Mouse (Mus musculus) forebrain, embryonic 12.5 days (tissue): ENCODE results near the gene Cd4. TPM values are rescaled to one million over a fixed set of nuclear protein-coding genes. Genes with fewer than 3 reads are reported as not detected.

Source experiments
- ATAC-seq: fragments of 200-750 bp; cut with Nextera tagmentation; 2 replicates; pipeline ENCODE4 v1.8.0; 2017; ENCODE audit warnings: moderate TSS enrichment; ENCODE audit not compliant: low FRiP score
- H3K27ac ChIP-seq: fragments of 300-500 bp; sonication (generic); 2 replicates; pipeline ENCODE4 v1.5.1; 2016; ENCODE audit warnings: mild to moderate bottlenecking
- H3K27me3 ChIP-seq: fragments of 300-500 bp; sonication (generic); 2 replicates; pipeline ENCODE4 v1.6.1; 2016; ENCODE audit warnings: mild to moderate bottlenecking
- H3K36me3 ChIP-seq: fragments of 300-500 bp; sonication (generic); replicated peaks from 2 replicates; pipeline ENCODE4 v1.6.1; 2016; ENCODE audit warnings: mild to moderate bottlenecking
- H3K4me1 ChIP-seq: fragments of 300-500 bp; sonication (generic); 2 replicates; pipeline ENCODE4 v1.6.1; 2016
- H3K4me2 ChIP-seq: fragments of 300-500 bp; sonication (generic); 2 replicates; pipeline ENCODE4 v1.6.1; 2016; ENCODE audit warnings: mild to moderate bottlenecking, moderate library complexity
- H3K4me3 ChIP-seq: fragments of 300-500 bp; sonication (generic); replicated peaks from 2 replicates; pipeline ENCODE4 v1.5.1; 2016; ENCODE audit warnings: mild to moderate bottlenecking
- H3K9ac ChIP-seq: fragments of 300-500 bp; sonication (generic); 2 replicates; pipeline ENCODE4 v1.6.1; 2016; ENCODE audit warnings: mild to moderate bottlenecking
- H3K9me3 ChIP-seq: fragments of 300-500 bp; sonication (generic); 2 replicates; pipeline ENCODE4 v1.6.1; 2016
- WGBS: fragments of 180-500 bp; shearing (Covaris S2); methylation state at CpG from one replicate; pipeline ENCODE4 v1.1.7; 2016; 5-methylcytosine and 5-hydroxymethylcytosine counted together
- polyA plus RNA-seq: library from polyadenylated mRNA; unstranded; fragments of >200 nt; fragmentation: Nextera tagmentation; extraction: Ambion mirVana; gene quantifications from 2 replicates; pipeline ENCODE4 v1.2.1, GENCODE M21; 2016

Gene Cd4
- polyA plus RNA-seq, 1 experiment from 2014 or later, result 0.14 TPM

GRCm38 (mm10) chr6:124920318-124921085, 32.5 kb upstream of the Cd4 start:
- 24% methylated on average over 9 of the region's 9 CpGs for WGBS
- H3K4me1 ChIP-seq, result peaks cover 50% of the 10 kb centered on the region
- no peaks in the 10 kb centered on the region for H3K27me3 ChIP-seq
- H3K9me3 ChIP-seq, result no peaks in the 10 kb centered on the region
- H3K4me3 ChIP-seq, result peak overlapping the region; percentile 25
- no peak for ATAC-seq
- H3K27ac ChIP-seq, result peak overlapping the region; percentile 100
- peak overlapping the region; percentile 41; the same call in 1 of the 2 replicates for H3K9ac ChIP-seq
- H3K36me3 ChIP-seq, result no peaks in the 10 kb centered on the region
- peak overlapping the region; percentile 100 for H3K4me2 ChIP-seq

DNA sequence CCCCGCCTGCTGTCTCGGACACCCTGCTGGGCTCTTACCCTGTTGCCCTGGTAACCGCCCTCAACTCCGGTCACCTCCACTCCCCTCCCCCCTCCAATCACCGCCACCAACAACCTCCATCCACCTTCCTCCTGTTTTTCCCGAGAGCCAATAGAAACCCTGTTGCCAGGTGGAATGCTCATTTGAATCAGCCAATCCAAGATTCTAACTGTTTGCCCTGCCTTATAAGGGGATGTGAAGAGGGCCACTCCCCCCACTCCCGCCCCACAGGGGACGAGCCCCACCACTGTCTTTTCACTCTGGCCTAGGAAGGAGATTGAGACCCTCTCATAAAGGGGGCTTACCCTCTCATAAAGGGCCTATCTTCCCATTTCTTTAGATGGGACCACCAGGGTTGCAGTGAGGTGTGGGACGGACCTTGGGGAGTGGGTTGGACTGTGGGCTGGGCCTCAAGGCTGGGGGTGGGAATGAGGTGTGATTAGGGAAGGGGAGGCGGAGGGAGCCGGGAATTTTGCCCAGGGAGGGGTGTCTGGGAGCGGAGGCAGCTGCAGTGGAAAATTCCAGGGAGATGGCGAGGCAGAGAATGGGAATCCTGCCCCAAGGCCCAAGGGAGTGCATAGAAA, 31.8 kb upstream of the Cd4 start, which contains the start of gene Ptms:
TSS of gene Ptms (minus strand) at position 409 of the 623 bp plus-strand sequence.
- Histone ChIP-seq H3K9me3 (no peaks in the 10 kb centered on the region), H3K4me2 (peak within 1 kb of the TSS; percentile 100), H3K4me3 (peak within 1 kb of the TSS; percentile 25), H3K36me3 (peaks cover 3% of the 10 kb centered on the region), H3K4me1 (peaks cover 52% of the 10 kb centered on the region), H3K9ac (peak within 1 kb of the TSS; percentile 100; the same call in 1 of the 2 replicates), H3K27ac (peak within 1 kb of the TSS; percentile 100), H3K27me3 (no peaks in the 10 kb centered on the region)
- WGBS, result under 1% methylated on average over 13 of the region's 13 CpGs
- peak; percentile 86 for ATAC-seq

DNA sequence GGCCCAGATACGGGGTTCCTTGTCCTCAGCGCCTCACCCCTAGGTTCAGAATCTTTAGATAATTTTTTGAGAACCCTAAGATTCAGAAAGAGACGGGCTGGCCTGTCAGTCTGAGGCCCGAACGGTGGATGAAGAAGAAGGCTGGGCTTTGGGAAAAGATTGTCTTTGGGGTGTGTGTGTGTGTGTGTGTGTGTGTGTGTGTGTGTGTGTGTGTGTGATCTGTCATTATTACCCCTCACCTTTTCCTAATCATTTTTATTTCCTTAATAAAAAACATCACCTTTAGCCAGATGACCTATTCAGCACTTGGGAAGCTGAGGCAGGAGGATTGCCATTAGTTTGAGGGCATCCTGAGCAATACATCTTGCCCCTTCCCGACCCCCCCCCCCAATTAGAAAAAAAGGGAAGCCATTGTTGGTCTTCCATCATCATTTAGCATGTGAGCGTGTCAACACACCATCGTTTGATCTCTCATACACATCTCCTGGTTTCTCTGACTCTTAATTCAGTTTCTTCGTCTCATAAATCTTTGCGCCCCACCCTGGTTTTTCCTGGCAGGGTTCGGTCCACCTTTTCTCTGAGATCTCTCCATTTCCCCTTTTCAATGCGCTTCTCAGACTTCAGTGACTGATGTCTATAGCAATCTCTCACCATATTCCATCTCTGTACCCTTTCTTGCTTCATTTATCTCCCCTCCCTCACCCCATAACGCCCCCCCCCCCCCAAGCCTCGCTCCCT, 31.0 kb upstream of the Cd4 start:
- Histone ChIP-seq H3K4me1 (peaks cover 60% of the 10 kb centered on the region), H3K4me2 (peak overlapping the region; percentile 100), H3K4me3 (peak overlapping the region; percentile 99), H3K9ac (peak overlapping the region; percentile 100; the same call in 1 of the 2 replicates), H3K36me3 (peaks cover 10% of the 10 kb centered on the region), H3K27me3 (no peaks in the 10 kb centered on the region), H3K9me3 (no peaks in the 10 kb centered on the region), H3K27ac (peak overlapping the region; percentile 100)
- 18% methylated on average over 14 of the region's 14 CpGs for WGBS
- ATAC-seq, result no peak

GRCm38 (mm10) chr6:124918331-124918690, 30.3 kb upstream of the Cd4 start:
- Histone ChIP-seq H3K9me3 (no peaks in the 10 kb centered on the region), H3K36me3 (peaks cover 18% of the 10 kb centered on the region), H3K27me3 (no peaks in the 10 kb centered on the region), H3K4me3 (peak overlapping the region; percentile 99), H3K9ac (peak overlapping the region; percentile 100), H3K4me1 (peaks cover 67% of the 10 kb centered on the region), H3K4me2 (peak overlapping the region; percentile 100), H3K27ac (peak overlapping the region; percentile 100)
- 1% methylated on average over 7 of the region's 7 CpGs for WGBS
- ATAC-seq, result no peak

GRCm38 (mm10) chr6:124917518-124918330, 29.7 kb upstream of the Cd4 start:
- peaks cover 24% of the 10 kb centered on the region for H3K36me3 ChIP-seq
- no peaks in the 10 kb centered on the region for H3K9me3 ChIP-seq
- H3K4me2 ChIP-seq, result peak overlapping the region; percentile 100
- H3K27ac ChIP-seq, result peak overlapping the region; percentile 100
- ATAC-seq, result peak; percentile 76
- H3K4me3 ChIP-seq, result peak overlapping the region; percentile 99
- H3K27me3 ChIP-seq, result no peaks in the 10 kb centered on the region
- WGBS, result under 1% methylated on average over 57 of the region's 89 CpGs
- peak overlapping the region; percentile 100 for H3K9ac ChIP-seq
- H3K4me1 ChIP-seq, result peaks cover 68% of the 10 kb centered on the region

DNA sequence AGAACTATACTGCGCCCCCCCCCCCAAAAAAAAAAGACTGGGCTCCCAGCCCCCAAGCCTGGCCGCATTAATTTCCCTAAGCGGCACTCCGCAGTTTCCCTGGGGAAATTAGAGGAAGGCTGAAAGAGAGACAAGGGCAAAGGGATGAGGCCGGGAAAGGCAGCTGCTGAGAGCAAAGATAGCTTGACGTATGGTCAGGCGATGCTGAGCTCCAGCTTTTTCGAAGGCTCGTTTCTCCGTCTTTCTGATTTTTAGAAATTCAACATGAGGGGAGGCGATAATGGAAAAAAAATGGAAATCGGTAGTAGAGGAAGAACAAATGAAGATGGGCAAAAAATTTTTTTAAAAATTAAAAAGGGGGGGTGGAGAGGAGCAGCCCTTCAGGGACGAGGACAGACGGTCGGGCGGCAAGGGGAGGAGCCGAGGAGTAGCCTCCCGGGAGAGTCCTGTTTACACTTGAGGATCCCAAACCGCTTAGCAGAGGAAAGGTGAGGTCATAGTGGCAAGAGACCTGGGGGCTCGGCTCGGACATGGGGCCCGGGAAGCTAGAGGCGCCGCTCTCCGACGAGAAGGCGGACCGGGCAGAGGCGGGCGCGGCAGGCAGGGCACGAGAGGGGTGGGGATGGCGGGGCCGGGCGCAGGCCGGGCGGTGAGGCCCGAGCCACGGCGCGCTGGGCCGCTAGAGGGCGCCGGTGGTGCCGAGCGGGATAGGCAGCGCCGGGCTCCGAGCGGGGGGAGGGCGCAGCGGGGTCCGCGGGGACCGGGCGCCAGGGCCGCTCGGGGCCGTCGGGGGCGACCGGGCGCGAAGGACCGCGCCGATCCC, 28.9 kb upstream of the Cd4 start:
- no peaks in the 10 kb centered on the region for H3K27me3 ChIP-seq
- ATAC-seq, result peak; percentile 69
- peaks cover 68% of the 10 kb centered on the region for H3K4me1 ChIP-seq
- H3K9me3 ChIP-seq, result no peaks in the 10 kb centered on the region
- H3K27ac ChIP-seq, result peak overlapping the region; percentile 100
- H3K4me2 ChIP-seq, result peak overlapping the region; percentile 100
- WGBS, result under 1% methylated on average over 49 of the region's 67 CpGs
- peak overlapping the region; percentile 99 for H3K4me3 ChIP-seq
- H3K36me3 ChIP-seq, result peaks cover 29% of the 10 kb centered on the region
- H3K9ac ChIP-seq, result peak overlapping the region; percentile 100

GRCm38 (mm10) chr6:124915942-124916694, 28.1 kb upstream of the Cd4 start:
- 0 out of 2 replicates have a peak, but pooled peaks cover 5% of the 10 kb centered on the region for H3K27me3 ChIP-seq
- H3K27ac ChIP-seq, result peak overlapping the region; percentile 100
- peak overlapping the region; percentile 99 for H3K4me3 ChIP-seq
- 4% methylated on average over 12 of the region's 12 CpGs for WGBS
- peak overlapping the region; percentile 100 for H3K4me2 ChIP-seq
- no peak for ATAC-seq
- peaks cover 29% of the 10 kb centered on the region for H3K36me3 ChIP-seq
- H3K9ac ChIP-seq, result peak overlapping the region; percentile 100
- H3K9me3 ChIP-seq, result no peaks in the 10 kb centered on the region
- H3K4me1 ChIP-seq, result peaks cover 67% of the 10 kb centered on the region

GRCm38 (mm10) chr6:124915160-124915941, 27.3 kb upstream of the Cd4 start:
- Histone ChIP-seq H3K4me2 (peak overlapping the region; percentile 100), H3K27ac (peak overlapping the region; percentile 100), H3K9me3 (no peaks in the 10 kb centered on the region), H3K27me3 (peaks cover 13% of the 10 kb centered on the region), H3K4me3 (peak overlapping the region; percentile 99), H3K36me3 (peaks cover 29% of the 10 kb centered on the region), H3K9ac (peak overlapping the region; percentile 100), H3K4me1 (peaks cover 67% of the 10 kb centered on the region)
- 5% methylated on average over 22 of the region's 22 CpGs for WGBS
- ATAC-seq, result no peak

DNA sequence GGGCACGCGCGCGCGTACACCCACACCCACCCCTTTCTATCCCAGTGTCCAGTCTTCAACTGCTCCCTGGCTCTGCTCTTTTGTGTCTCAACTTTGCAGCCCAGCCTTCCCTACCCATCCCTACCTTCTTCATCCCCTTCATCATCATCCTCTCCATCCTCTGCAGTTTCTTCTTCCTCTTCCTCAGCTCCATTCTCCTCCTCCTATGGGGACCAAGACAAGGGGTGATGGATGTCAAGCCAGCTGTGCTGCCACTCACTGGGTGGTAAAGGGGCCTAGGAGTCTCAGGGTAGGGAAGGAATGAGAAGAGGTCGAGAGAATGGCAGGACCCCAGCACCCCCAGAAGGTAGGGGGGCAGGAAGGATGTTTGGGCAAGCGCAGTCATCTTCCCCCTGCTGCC, 26.5 kb upstream of the Cd4 start:
- Histone ChIP-seq H3K9me3 (no peaks in the 10 kb centered on the region), H3K27me3 (peaks cover 21% of the 10 kb centered on the region), H3K4me2 (peak overlapping the region; percentile 100), H3K9ac (peak overlapping the region; percentile 100), H3K4me3 (peak overlapping the region; percentile 99; the same call in 1 of the 2 replicates), H3K4me1 (peaks cover 68% of the 10 kb centered on the region), H3K36me3 (peaks cover 29% of the 10 kb centered on the region), H3K27ac (peak overlapping the region; percentile 100)
- WGBS, result 82% methylated on average over 7 of the region's 7 CpGs
- ATAC-seq, result no peak

- H3K4me1 ChIP-seq, result peaks cover 61% of the 10 kb centered on the region
- no peak for ATAC-seq
- H3K27ac ChIP-seq, result peak overlapping the region; percentile 100
- peaks cover 29% of the 10 kb centered on the region for H3K36me3 ChIP-seq
- no peak overlapping the region for H3K4me3 ChIP-seq
- WGBS, result 71% methylated on average over 14 of the region's 14 CpGs
- H3K9ac ChIP-seq, result no peak overlapping the region
- peaks cover 26% of the 10 kb centered on the region for H3K27me3 ChIP-seq
- no peaks in the 10 kb centered on the region for H3K9me3 ChIP-seq
- no peak overlapping the region for H3K4me2 ChIP-seq
These were observed 25.8 kb upstream of the Cd4 start for GRCm38 (mm10) chr6:124913721-124914285.
